Mouse (Mus musculus) G1E (cell line): ENCODE results near the gene Mmp15. TPM values are rescaled to one million over a fixed set of nuclear protein-coding genes. Genes with fewer than 3 reads are reported as not detected.

Experiments used
- ATAC-seq: 2 replicates; pipeline ENCODE4 v1.8.0; 2016; ENCODE audit warnings: mild to moderate bottlenecking; ENCODE audit not compliant: insufficient number of reproducible peaks, poor library complexity, low FRiP score, severe bottlenecking; ENCODE audit errors: extremely low read depth
- DNase-seq: peaks from one replicate; pipeline ENCODE4 v3.0.0; 2012; ENCODE audit warnings: low spot score
- H3K27me3 ChIP-seq: 2 replicates; pipeline ENCODE4 v1.6.1; 2012; ENCODE audit warnings: mild to moderate bottlenecking, low read length, inconsistent platforms; ENCODE audit not compliant: insufficient read depth
- H3K36me3 ChIP-seq: replicated peaks from 2 replicates; pipeline ENCODE3; 2012; ENCODE audit warnings: mild to moderate bottlenecking, inconsistent platforms
- H3K4me1 ChIP-seq: 2 replicates; pipeline ENCODE4 v1.6.1; 2012; ENCODE audit warnings: low read depth, low read length, inconsistent platforms, mixed read lengths; ENCODE audit not compliant: insufficient read depth
- H3K4me3 ChIP-seq: 2 replicates; pipeline ENCODE4 v1.5.1; 2012; ENCODE audit warnings: low read depth, mild to moderate bottlenecking, inconsistent platforms, low read length, moderate library complexity, mixed read lengths
- H3K9me3 ChIP-seq: replicated peaks from 2 replicates; pipeline ENCODE4 v1.6.1; 2012; ENCODE audit warnings: inconsistent platforms
- CTCF ChIP-seq: IDR thresholded peaks from 2 replicates; pipeline ENCODE4 v1.5.1; 2012; ENCODE audit warnings: low read depth, low read length, inconsistent platforms, mixed read lengths
- GATA1 ChIP-seq: IDR thresholded peaks from 2 replicates; pipeline ENCODE4 v1.6.1; 2012; ENCODE audit warnings: borderline replicate concordance, low read length, inconsistent platforms, mixed read lengths
- GATA2 ChIP-seq: IDR thresholded peaks from 2 replicates; pipeline ENCODE4 v1.6.1; 2012; ENCODE audit warnings: low read depth, low read length, inconsistent platforms, borderline replicate concordance
- POLR2AphosphoS5 ChIP-seq: IDR thresholded peaks from 2 replicates; pipeline ENCODE4 v1.6.1; 2012; ENCODE audit warnings: low read depth, low read length, inconsistent platforms; ENCODE audit not compliant: insufficient replicate concordance
- TAL1 ChIP-seq: conservative IDR thresholded peaks from 2 replicates; pipeline ENCODE4 v1.6.1; 2012; ENCODE audit warnings: low read depth, low read length, inconsistent platforms, mixed read lengths
- polyA plus RNA-seq: library from polyadenylated mRNA; stranded (reverse); fragments of >175 nt; gene quantifications from 2 replicates; pipeline ENCODE4 v1.2.3, GENCODE M21; 2012
- total RNA-seq, 2 experiments: library from RNA; stranded (forward) in 1 of 2; stranded (reverse) in 1 of 2; fragments of 200-1000 nt in 1 of 2; fragments of >200 nt in 1 of 2; fragmentation: Nextera tagmentation in 1 of 2; gene quantifications; 2 replicates each; pipeline ENCODE4 v1.2.3; 2014 to 2017

The Mmp15 gene
- total and polyA plus RNA-seq, 3 experiments: 0.01 to 0.05 TPM; not detected in 1

GRCm38 (mm10) chr8:95336363-95336762 is 15.7 kb upstream of the Mmp15 start:
- H3K36me3 ChIP-seq: peaks cover 75% of the 10 kb centered on the region

GRCm38 (mm10) chr8:95341721-95342120 is 10.3 kb upstream of the Mmp15 start:
- no peak overlapping the region for H3K4me3 ChIP-seq
- no peaks in the 10 kb centered on the region for H3K4me1 ChIP-seq
- no peak for TF ChIP-seq GATA2
- TF ChIP-seq TAL1: no peak
- TF ChIP-seq POLR2AphosphoS5: no peak
- no peak for TF ChIP-seq CTCF
- no peak for TF ChIP-seq GATA1
- DNase-seq (no peak), ATAC-seq (no peak)
- H3K36me3 ChIP-seq: peaks cover 96% of the 10 kb centered on the region
- no peaks in the 10 kb centered on the region for H3K27me3 ChIP-seq
- H3K9me3 ChIP-seq: no peaks in the 10 kb centered on the region

More at GRCm38 (mm10) chr8:95336363-95336762, 15.7 kb upstream of the Mmp15 start:
- H3K27me3 ChIP-seq: no peaks in the 10 kb centered on the region
- TF ChIP-seq TAL1 (no peak), CTCF (no peak), GATA1 (no peak), GATA2 (no peak), POLR2AphosphoS5 (no peak)
- peaks cover 20% of the 10 kb centered on the region for H3K4me1 ChIP-seq
- ATAC-seq (no peak), DNase-seq (no peak)
- no peak overlapping the region for H3K4me3 ChIP-seq
- no peaks in the 10 kb centered on the region for H3K9me3 ChIP-seq

DNA sequence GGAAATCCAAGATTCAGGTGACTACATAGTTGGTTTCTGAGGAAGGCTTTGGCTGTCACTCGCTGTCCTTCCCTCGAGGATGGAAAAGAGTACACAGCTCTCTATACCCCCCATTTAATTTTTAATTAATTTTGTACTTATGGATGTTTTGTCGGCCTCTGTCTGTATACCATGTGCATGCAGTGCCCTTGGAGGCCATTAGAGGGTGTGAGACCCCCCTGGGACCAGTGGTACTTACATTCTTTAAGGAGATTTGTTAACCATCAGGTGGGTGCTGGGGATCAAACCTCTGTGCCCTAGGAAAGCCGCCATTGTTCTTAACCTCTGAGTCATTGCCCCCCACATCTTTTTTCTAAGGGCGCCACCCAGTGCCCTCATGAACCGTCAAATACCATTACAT is 7.4 kb upstream of the Mmp15 start:
- DNase-seq (no peak), ATAC-seq (no peak)
- H3K36me3 ChIP-seq: peaks cover 79% of the 10 kb centered on the region
- no peaks in the 10 kb centered on the region for H3K4me1 ChIP-seq
- no peak overlapping the region for H3K4me3 ChIP-seq
- H3K9me3 ChIP-seq: no peaks in the 10 kb centered on the region
- H3K27me3 ChIP-seq: peaks cover 5% of the 10 kb centered on the region; the same call in 1 of the 2 replicates
- TF ChIP-seq POLR2AphosphoS5: no peak
- no peak for TF ChIP-seq CTCF
- TF ChIP-seq GATA1: no peak
- no peak for TF ChIP-seq GATA2
- TF ChIP-seq TAL1: no peak

DNA sequence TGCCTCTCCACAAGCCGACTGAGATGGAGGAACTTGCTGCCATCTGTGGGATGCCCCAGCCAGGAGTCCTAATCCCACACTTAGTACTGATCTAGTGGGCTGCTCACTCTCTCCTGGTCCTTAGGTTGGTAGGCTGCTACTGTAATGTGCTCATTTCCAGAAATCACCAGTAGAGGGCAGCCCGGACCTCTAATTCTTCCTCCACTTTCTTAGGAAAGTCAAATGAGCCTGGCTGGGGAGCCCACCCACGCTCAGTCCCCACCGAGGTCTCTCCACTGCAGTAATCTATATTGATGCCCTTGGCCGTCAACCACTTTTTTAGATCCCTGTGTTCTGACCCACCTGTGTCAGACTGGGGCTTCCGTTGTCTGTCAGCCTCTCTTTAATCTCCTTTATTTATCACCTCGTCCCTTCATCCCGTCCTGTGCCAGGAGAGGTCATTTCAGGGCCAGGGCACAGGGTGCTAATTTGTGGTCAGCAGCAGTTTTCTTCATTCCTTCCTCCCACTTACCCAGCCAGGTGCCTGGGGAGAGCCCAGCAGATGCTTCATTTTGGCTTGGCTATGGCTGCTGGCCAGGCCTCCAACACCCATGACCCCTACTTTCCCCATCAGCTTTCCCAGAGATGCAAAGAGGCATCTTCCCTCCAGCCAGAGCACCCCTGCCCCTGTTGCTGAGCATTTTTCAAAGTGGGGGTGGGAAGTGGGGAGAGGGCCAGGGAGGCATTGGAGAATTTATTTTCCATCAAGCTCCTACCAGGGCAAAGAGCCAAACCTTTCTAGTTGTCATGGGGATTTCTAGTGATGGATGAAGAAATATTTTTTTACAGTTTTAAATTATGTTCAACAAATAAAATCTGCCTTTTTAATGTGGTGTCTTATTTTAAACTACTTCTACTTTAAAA is 5.2 kb upstream of the Mmp15 start:
- TF ChIP-seq GATA1 (no peak), POLR2AphosphoS5 (no peak), TAL1 (no peak), GATA2 (no peak), CTCF (0 out of 2 replicates have a peak, but pooled peaks have one; percentile 12)
- peaks cover 16% of the 10 kb centered on the region for H3K27me3 ChIP-seq
- no peak overlapping the region for H3K4me3 ChIP-seq
- H3K36me3 ChIP-seq: peaks cover 57% of the 10 kb centered on the region
- peak; percentile 64 for DNase-seq
- ATAC-seq: no peak
- no peaks in the 10 kb centered on the region for H3K4me1 ChIP-seq
- no peaks in the 10 kb centered on the region for H3K9me3 ChIP-seq

DNA sequence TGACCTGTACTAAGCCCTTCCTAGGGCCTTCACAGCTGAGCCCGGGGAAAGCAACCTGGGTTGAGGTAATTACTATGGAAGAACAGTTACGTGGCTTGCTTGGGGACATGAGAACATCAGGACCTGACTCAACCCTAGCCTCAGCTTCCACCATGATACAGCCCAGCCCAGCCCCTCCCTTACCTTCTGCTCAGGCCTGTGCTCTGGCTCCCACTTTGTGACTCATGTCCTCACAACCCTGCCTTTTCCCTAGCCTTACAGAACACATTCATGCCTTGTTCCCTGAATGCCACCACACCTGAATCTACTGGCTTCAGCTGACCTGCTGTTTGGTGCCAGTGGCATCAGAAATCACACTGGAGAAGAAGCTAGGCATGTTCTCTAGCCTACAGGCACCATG is 3.7 kb upstream of the Mmp15 start:
- peaks cover 46% of the 10 kb centered on the region for H3K36me3 ChIP-seq
- peaks cover 7% of the 10 kb centered on the region for H3K9me3 ChIP-seq
- ATAC-seq (no peak), DNase-seq (no peak)
- TF ChIP-seq TAL1 (no peak), POLR2AphosphoS5 (no peak), GATA1 (no peak), GATA2 (no peak), CTCF (no peak)
- H3K4me3 ChIP-seq: no peak overlapping the region
- H3K27me3 ChIP-seq: peaks cover 31% of the 10 kb centered on the region
- H3K4me1 ChIP-seq: no peaks in the 10 kb centered on the region; the same call in 1 of the 2 replicates

DNA sequence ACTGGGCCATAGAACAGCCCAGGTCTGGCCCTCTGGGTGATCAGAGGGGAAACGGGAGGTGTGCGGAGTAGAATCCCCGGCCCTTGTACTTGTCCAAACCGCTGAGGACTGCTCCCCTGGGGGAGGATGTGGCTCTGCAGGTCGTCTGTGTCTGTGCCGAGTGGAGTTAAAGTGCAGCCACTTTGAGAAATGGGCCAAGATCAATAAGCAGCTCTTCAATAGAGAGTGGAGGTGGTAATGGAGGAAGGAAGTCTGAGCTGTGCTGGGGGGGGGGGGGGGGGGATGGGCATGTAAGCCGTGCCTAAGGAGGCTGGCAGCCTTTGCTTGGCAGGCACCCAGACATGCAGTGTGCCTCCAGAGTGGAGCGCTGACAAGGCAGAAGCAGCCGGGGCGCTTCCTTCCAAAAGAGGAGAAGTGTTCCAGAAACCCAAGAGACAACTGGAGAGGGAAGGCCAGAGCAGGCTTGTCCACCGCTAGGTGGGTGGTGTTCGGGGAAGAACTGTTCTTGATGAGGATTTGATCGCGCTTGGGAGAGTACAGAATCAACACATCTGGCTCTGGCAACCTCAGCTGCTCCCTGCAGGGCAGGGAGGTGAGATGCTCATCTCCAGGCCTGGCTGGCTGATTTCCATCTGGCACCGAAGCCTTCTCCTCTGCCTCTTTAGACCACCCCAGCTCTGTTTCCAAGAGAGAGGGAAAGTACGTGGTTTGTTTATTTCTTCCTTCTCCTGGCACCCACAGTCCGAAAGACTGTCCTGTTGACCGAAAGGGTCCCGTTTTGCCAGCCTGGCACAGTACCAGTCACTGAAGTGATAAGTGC is 3.0 kb upstream of the Mmp15 start:
- peaks cover 7% of the 10 kb centered on the region for H3K9me3 ChIP-seq
- H3K27me3 ChIP-seq: peaks cover 36% of the 10 kb centered on the region
- H3K4me1 ChIP-seq: no peaks in the 10 kb centered on the region; the same call in 1 of the 2 replicates
- TF ChIP-seq CTCF (no peak), TAL1 (no peak), POLR2AphosphoS5 (no peak), GATA1 (no peak), GATA2 (no peak)
- no peak overlapping the region for H3K4me3 ChIP-seq
- no peak for ATAC-seq
- peaks cover 39% of the 10 kb centered on the region for H3K36me3 ChIP-seq
- DNase-seq: no peak
